Comparison of ENCODE assay signal across 23 mouse cellular contexts in the genomic region with DNA sequence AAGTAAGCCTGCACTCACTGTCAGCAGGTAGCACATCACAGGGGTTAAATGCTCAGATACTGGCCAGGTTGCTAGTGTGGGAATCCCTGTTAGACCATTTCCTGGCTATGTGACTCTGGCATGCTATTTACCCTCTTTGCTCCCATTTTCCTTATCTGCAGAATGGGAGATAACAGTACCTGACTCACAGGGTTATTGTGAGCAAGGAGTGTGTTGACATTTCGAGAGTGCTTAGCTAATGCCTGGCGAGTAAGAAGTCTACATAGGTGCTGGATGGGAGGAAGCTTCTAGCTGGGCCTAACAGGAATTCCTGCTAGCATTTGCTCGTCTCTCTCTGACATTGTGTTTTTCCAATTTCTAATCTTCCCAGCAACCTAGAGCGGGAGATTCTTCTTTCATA.
DNase-seq lines count a peak whose midpoint lies in the region; ATAC-seq and TF ChIP-seq lines count a peak whose summit lies in the region.
"Had no signal": no experiment of that assay in that cellular context is flagged by ENCODE, and none has a peak within 500 bp of the region (broad histone marks: within the 10 kb centered on the region; RNA-seq: fewer than 3 reads in every experiment).

No protein-coding gene starts in this region.

- peaks cover 11% of the 10 kb centered on the region for H3K4me1 ChIP-seq in heart, embryonic 10.5 days
- H3K4me1 ChIP-seq in lung, postnatal 0 days (ENCODE audit: insufficient read depth, low read depth, low read length), result no peaks in the 10 kb centered on the region
- no peaks in the 10 kb centered on the region for H3K4me1 ChIP-seq in lung, adult 2 months (ENCODE audit: control insufficient read depth, insufficient read depth, low read length)
- no peaks in the 10 kb centered on the region for H3K4me1 ChIP-seq in stomach, postnatal 0 days (replicated peaks; ENCODE audit: control insufficient read depth, insufficient read depth)
- no peaks in the 10 kb centered on the region for H3K4me1 ChIP-seq in midbrain, embryonic 14.5 days (ENCODE audit: control insufficient read depth, insufficient read depth, low read length)
- H3K4me1 ChIP-seq: forebrain, embryonic 12.5 days; hindbrain, embryonic 12.5 days had no signal

- 0 out of 2 replicates have a peak overlapping the region, but pooled peaks have one; percentile 16 for H3K27ac ChIP-seq in heart, embryonic 10.5 days
- H3K27ac ChIP-seq in lung, postnatal 0 days (ENCODE audit: low read length), result no peak overlapping the region
- H3K27ac ChIP-seq in stomach, postnatal 0 days (replicated peaks), result peak overlapping the region; percentile 20; the same call in 1 of the 2 replicates
- H3K27ac ChIP-seq in midbrain, embryonic 14.5 days (replicated peaks; ENCODE audit: low read depth, low read length), result no peak overlapping the region
- H3K27ac ChIP-seq: embryonic facial prominence, embryonic 13.5 days; forebrain, embryonic 12.5 days; hindbrain, embryonic 12.5 days had no signal

- 14% methylated on average over 4 of the region's 4 CpGs for WGBS in heart, embryonic 10.5 days
- WGBS in lung, postnatal 0 days, result 24% methylated on average over 4 of the region's 4 CpGs
- WGBS in lung, adult 2 months, result 46% methylated on average over 4 of the region's 4 CpGs
- 58% methylated on average over 4 of the region's 4 CpGs for WGBS in stomach, postnatal 0 days
- WGBS in midbrain, embryonic 14.5 days, result 82% methylated on average over 4 of the region's 4 CpGs

- no peaks in the 10 kb centered on the region for H3K27me3 ChIP-seq in heart, embryonic 10.5 days (ENCODE audit: insufficient read depth, poor library complexity, severe bottlenecking)
- H3K27me3 ChIP-seq in lung, postnatal 0 days (replicated peaks; ENCODE audit: insufficient read depth, low read length), result no peaks in the 10 kb centered on the region
- H3K27me3 ChIP-seq in stomach, postnatal 0 days (ENCODE audit: control insufficient read depth, insufficient read depth, low read length), result no peaks in the 10 kb centered on the region
- H3K27me3 ChIP-seq in midbrain, embryonic 14.5 days (ENCODE audit: control insufficient read depth, insufficient read depth, low read length), result peaks cover 18% of the 10 kb centered on the region
- H3K27me3 ChIP-seq: embryonic facial prominence, embryonic 13.5 days; heart, embryonic 12.5 days; hindbrain, embryonic 12.5 days had no signal

- no peak for TF ChIP-seq POLR2A in lung, adult 2 months (IDR thresholded peaks at IDR 0.05; ENCODE audit: borderline replicate concordance, extremely low read depth, low read depth, low read length)

- peak; percentile 83 for TF ChIP-seq EP300 in lung, postnatal 0 days (IDR thresholded peaks at IDR 0.05)
- no peak for TF ChIP-seq EP300 in stomach, postnatal 0 days (optimal IDR thresholded peaks at IDR 0.05)

- ATAC-seq in lung, postnatal 0 days, result peak; percentile 83
- ATAC-seq in stomach, postnatal 0 days (ENCODE audit: low FRiP score, low TSS enrichment), result peak; percentile 98
- ATAC-seq in midbrain, embryonic 14.5 days (ENCODE audit: low FRiP score, low TSS enrichment), result no peak
- ATAC-seq: CD4-positive, CD25-positive, alpha-beta regulatory T cell, adult 4 months; forebrain, embryonic 16.5 days had no signal

- H3K4me2 ChIP-seq in lung, postnatal 0 days (replicated peaks; ENCODE audit: low read depth, low read length), result no peak overlapping the region
- no peak overlapping the region for H3K4me2 ChIP-seq in stomach, postnatal 0 days (replicated peaks; ENCODE audit: low read depth)
- no peak overlapping the region for H3K4me2 ChIP-seq in midbrain, embryonic 14.5 days (ENCODE audit: low read length)
- H3K4me2 ChIP-seq: embryonic facial prominence, embryonic 13.5 days; forebrain, embryonic 12.5 days; heart, embryonic 12.5 days; hindbrain, embryonic 12.5 days had no signal

- no peak for TF ChIP-seq CTCF in lung, postnatal 0 days (IDR thresholded peaks at IDR 0.05)
- TF ChIP-seq CTCF in lung, adult 2 months (IDR thresholded peaks at IDR 0.05; ENCODE audit: insufficient read depth, low read length), result no peak
- TF ChIP-seq CTCF in stomach, postnatal 0 days (IDR thresholded peaks at IDR 0.05; ENCODE audit: low read depth), result no peak

- no peak overlapping the region for H3K4me3 ChIP-seq in heart, embryonic 10.5 days
- H3K4me3 ChIP-seq in lung, postnatal 0 days (ENCODE audit: low read depth, low read length), result no peak overlapping the region
- H3K4me3 ChIP-seq in lung, adult 2 months (replicated peaks; ENCODE audit: extremely low read depth, low read depth, low read length), result no peak overlapping the region
- H3K4me3 ChIP-seq in stomach, postnatal 0 days (ENCODE audit: low read depth, low read length), result no peak overlapping the region
- no peak overlapping the region for H3K4me3 ChIP-seq in midbrain, embryonic 14.5 days (replicated peaks; ENCODE audit: low read depth, low read length)
- H3K4me3 ChIP-seq: embryonic facial prominence, embryonic 13.5 days; forebrain, embryonic 12.5 days; heart, embryonic 12.5 days; hindbrain, embryonic 12.5 days had no signal

- H3K9me3 ChIP-seq in heart, embryonic 10.5 days, result no peaks in the 10 kb centered on the region
- H3K9me3 ChIP-seq in lung, postnatal 0 days (ENCODE audit: low read length), result no peaks in the 10 kb centered on the region
- H3K9me3 ChIP-seq in stomach, postnatal 0 days (ENCODE audit: control insufficient read depth, low read length), result no peaks in the 10 kb centered on the region
- no peaks in the 10 kb centered on the region for H3K9me3 ChIP-seq in midbrain, embryonic 14.5 days (ENCODE audit: control insufficient read depth, low read length)
- H3K9me3 ChIP-seq: embryonic facial prominence, embryonic 13.5 days; forebrain, embryonic 12.5 days; heart, embryonic 12.5 days; hindbrain, embryonic 12.5 days had no signal

- no peaks in the 10 kb centered on the region for H3K36me3 ChIP-seq in heart, embryonic 10.5 days
- no peaks in the 10 kb centered on the region for H3K36me3 ChIP-seq in lung, postnatal 0 days (ENCODE audit: insufficient read depth, low read length)
- H3K36me3 ChIP-seq in stomach, postnatal 0 days (ENCODE audit: control insufficient read depth, insufficient read depth, low read length), result no peaks in the 10 kb centered on the region
- no peaks in the 10 kb centered on the region for H3K36me3 ChIP-seq in midbrain, embryonic 14.5 days (ENCODE audit: control insufficient read depth, insufficient read depth, low read length)
- H3K36me3 ChIP-seq: embryonic facial prominence, embryonic 13.5 days; forebrain, embryonic 12.5 days; G1E; heart, embryonic 12.5 days; hindbrain, embryonic 12.5 days had no signal

- H3K9ac ChIP-seq in lung, postnatal 0 days (replicated peaks; ENCODE audit: low read depth), result no peak overlapping the region
- H3K9ac ChIP-seq in stomach, postnatal 0 days (ENCODE audit: low read length), result no peak overlapping the region
- no peak overlapping the region for H3K9ac ChIP-seq in midbrain, embryonic 14.5 days (replicated peaks; ENCODE audit: low read length)
- H3K9ac ChIP-seq: embryonic facial prominence, embryonic 13.5 days; forebrain, embryonic 12.5 days; heart, embryonic 12.5 days; hindbrain, embryonic 12.5 days had no signal

- DNase-seq in heart, embryonic 10.5 days (ENCODE audit: low spot score), result no peak
- DNase-seq in heart, postnatal 4 days, result no peak
- DNase-seq in lung, postnatal 0 days (ENCODE audit: low spot score), result peak; percentile 63
- DNase-seq in lung, adult 2 months, result no peak
- DNase-seq in lung, postnatal 36 days, result peak; percentile 12
- DNase-seq in stomach, postnatal 0 days (ENCODE audit: low spot score), result peak; percentile 39
- DNase-seq in testis, postnatal 14 days (ENCODE audit: low spot score), result no peak
- DNase-seq in midbrain, embryonic 14.5 days, result no peak
- DNase-seq: adrenal gland, adult 8-10 months; B cell, adult 2 months; cerebellum, adult 18-20 months; cerebellum, adult 9-11 months; cerebellum, postnatal 36 days; gastrocnemius, postnatal 10 days; heart, adult 18-20 months; heart, postnatal 36 days had no signal

Comparison
In these comparisons a context has a peak if more than half of its experiments do, and no peak if none do; other contexts are left out.
1. DNase-seq: peak in lung, postnatal 0 days (single experiment), lung, postnatal 36 days (single experiment) and stomach, postnatal 0 days (single experiment); none in heart, embryonic 10.5 days (single experiment), heart, postnatal 4 days (single experiment), lung, adult 2 months (single experiment), testis, postnatal 14 days (single experiment) and midbrain, embryonic 14.5 days (single experiment).
2. H3K27ac ChIP-seq: peak in heart, embryonic 10.5 days (single experiment) and stomach, postnatal 0 days (single experiment); none in lung, postnatal 0 days (single experiment) and midbrain, embryonic 14.5 days (single experiment).